Mouse (Mus musculus) neural tube, embryonic 15.5 days (tissue): ENCODE results near the gene Mpg. TPM values are rescaled to one million over a fixed set of nuclear protein-coding genes. Genes with fewer than 3 reads are reported as not detected.
A peak's percentile ranks its signal among the peaks of the same experiment; 100 is the strongest.

Source experiments
- ATAC-seq: fragments of 200-750 bp; cut with Nextera tagmentation; 2 replicates; pipeline ENCODE4 v1.8.0; 2017; ENCODE audit warnings: mild to moderate bottlenecking, moderate TSS enrichment, moderate library complexity; ENCODE audit not compliant: low FRiP score
- H3K27ac ChIP-seq: fragments of 300-500 bp; sonication (generic); replicated peaks from 2 replicates; pipeline ENCODE4 v1.5.1; 2015; ENCODE audit warnings: mild to moderate bottlenecking, inconsistent platforms
- H3K27me3 ChIP-seq: fragments of 300-500 bp; sonication (generic); replicated peaks from 2 replicates; pipeline ENCODE4 v1.6.1; 2015; ENCODE audit warnings: inconsistent platforms
- H3K36me3 ChIP-seq: fragments of 300-500 bp; sonication (generic); 2 replicates; pipeline ENCODE4 v1.6.1; 2015; ENCODE audit warnings: inconsistent platforms
- H3K4me1 ChIP-seq: fragments of 300-500 bp; sonication (generic); 2 replicates; pipeline ENCODE4 v1.6.1; 2015; ENCODE audit warnings: inconsistent platforms
- H3K4me2 ChIP-seq: fragments of 300-500 bp; sonication (generic); 2 replicates; pipeline ENCODE4 v1.6.1; 2015; ENCODE audit warnings: inconsistent platforms, mild to moderate bottlenecking, moderate library complexity
- H3K4me3 ChIP-seq: fragments of 300-500 bp; sonication (generic); replicated peaks from 2 replicates; pipeline ENCODE4 v1.5.1; 2015; ENCODE audit warnings: mild to moderate bottlenecking, inconsistent platforms
- H3K9ac ChIP-seq: fragments of 300-500 bp; sonication (generic); replicated peaks from 2 replicates; pipeline ENCODE4 v1.6.1; 2015; ENCODE audit warnings: mild to moderate bottlenecking, inconsistent platforms
- H3K9me3 ChIP-seq: fragments of 300-500 bp; sonication (generic); replicated peaks from 2 replicates; pipeline ENCODE4 v1.6.1; 2016; ENCODE audit warnings: inconsistent platforms
- WGBS: fragments of 180-500 bp; shearing (Covaris S2); methylation state at CpG from one replicate; pipeline ENCODE4 v1.1.7; 2015; ENCODE audit warnings: mixed read lengths; 5-methylcytosine and 5-hydroxymethylcytosine counted together
- polyA plus RNA-seq: library from polyadenylated mRNA; unstranded; fragments of >200 nt; fragmentation: Nextera tagmentation; extraction: Ambion mirVana; gene quantifications from 2 replicates; pipeline ENCODE4 v1.2.1, GENCODE M21; 2015

Mpg gene
- polyA plus RNA-seq, 1 experiment from 2014 or later = 37.8 TPM

DNA sequence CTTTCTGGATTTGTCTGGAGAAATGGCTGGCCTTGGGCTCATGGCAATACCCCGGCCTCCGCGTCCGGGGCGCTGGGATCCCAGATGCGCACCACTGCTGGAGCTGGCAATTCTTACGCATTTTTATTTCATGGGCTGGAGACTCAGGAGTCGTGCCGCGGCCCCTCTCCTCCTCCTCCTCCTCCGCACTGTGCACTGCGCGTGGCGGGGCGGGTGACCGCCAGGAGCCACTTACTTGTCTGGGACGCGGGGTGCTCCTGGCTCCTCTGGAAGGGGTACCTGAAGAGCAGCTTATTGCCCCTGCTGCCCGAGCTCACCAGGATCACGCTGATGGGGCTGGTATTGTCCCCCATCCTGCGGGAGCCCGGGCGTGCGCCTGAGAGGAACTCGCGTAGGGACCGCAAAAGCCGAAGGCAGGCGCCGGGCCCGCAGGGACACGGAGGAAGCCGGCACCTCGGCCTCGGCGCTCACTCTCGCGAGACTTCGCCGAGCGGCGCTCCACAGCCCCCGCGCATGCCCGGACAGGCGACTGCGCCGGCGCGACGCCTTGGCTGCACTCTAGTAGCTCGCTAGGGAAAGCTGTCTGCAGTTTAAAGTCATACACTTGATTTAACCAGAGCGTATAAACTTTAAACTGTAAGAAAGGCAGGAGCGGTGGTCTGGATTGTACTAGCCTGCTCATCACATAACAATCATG, 41.0 kb downstream of the Mpg start, which contains the start of gene Nprl3:
Gene Nprl3 (minus strand): TSS at position 520 of the 697 bp plus-strand sequence.
- Histone ChIP-seq H3K4me1 (peaks cover 17% of the 10 kb centered on the region), H3K9me3 (no peaks in the 10 kb centered on the region), H3K4me2 (peak within 1 kb of the TSS; percentile 62), H3K36me3 (0 out of 2 replicates have a peak, but pooled peaks cover 2% of the 10 kb centered on the region), H3K27ac (peak within 1 kb of the TSS; percentile 93), H3K27me3 (no peaks in the 10 kb centered on the region), H3K4me3 (peak within 1 kb of the TSS; percentile 75), H3K9ac (peak within 1 kb of the TSS; percentile 83)
- under 1% methylated on average over 54 of the region's 54 CpGs for whole genome bisulfite sequencing
- peak; percentile 99 for ATAC-seq

DNA sequence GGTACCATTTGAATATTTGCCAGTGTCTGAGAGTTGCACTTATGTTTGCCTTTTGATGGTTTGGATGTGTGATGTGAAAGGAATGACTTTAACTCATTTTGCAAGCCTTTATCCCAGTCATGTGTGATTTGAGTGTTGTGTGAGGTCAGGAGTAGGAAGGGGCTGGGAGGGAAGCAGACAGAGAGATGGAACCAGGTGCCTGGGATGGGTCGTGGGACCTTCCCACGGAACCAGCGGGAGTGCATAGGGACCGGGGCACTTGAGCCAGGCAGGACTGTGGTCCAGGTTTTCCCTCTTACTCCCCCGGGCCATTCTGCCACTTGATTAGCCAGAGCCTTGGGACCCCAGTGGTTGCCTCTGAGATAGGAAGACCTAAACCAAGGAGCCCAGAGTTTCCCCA, 41.7 kb downstream of the Mpg start:
- 21% methylated on average over 5 of the region's 5 CpGs for WGBS
- Histone ChIP-seq H3K4me3 (peak overlapping the region; percentile 75), H3K4me1 (peaks cover 17% of the 10 kb centered on the region), H3K36me3 (no peaks in the 10 kb centered on the region), H3K4me2 (peak overlapping the region; percentile 62), H3K9ac (peak overlapping the region; percentile 83), H3K27ac (peak overlapping the region; percentile 93), H3K9me3 (no peaks in the 10 kb centered on the region), H3K27me3 (no peaks in the 10 kb centered on the region)
- peak; percentile 49 for ATAC-seq

DNA sequence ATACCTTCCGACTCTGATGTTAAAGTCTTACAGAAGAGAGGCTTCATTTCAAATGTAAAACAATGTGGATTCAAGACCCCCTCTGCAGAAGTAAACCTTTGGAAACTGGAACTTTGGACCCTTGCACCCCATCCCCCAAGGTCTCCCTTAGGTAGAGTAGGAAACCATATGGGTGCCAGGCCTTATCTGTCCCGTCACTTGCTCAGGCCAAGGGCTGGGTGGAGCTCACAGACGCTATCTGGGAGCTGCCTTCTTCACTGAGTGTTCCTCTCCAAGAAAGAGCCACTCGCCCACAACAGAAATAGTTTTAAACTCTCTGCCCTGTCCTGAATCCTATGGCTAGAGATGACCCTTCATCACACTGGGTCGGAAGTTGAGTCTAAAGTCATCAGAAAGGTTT, 42.6 kb downstream of the Mpg start:
- H3K27me3 ChIP-seq = no peaks in the 10 kb centered on the region
- H3K36me3 ChIP-seq = no peaks in the 10 kb centered on the region
- H3K4me3 ChIP-seq = no peak overlapping the region
- H3K9ac ChIP-seq = no peak overlapping the region
- ATAC-seq = no peak
- peaks cover 17% of the 10 kb centered on the region for H3K4me1 ChIP-seq
- no peak overlapping the region for H3K4me2 ChIP-seq
- 85% methylated on average over 5 of the region's 5 CpGs for WGBS
- H3K27ac ChIP-seq = no peak overlapping the region
- no peaks in the 10 kb centered on the region for H3K9me3 ChIP-seq

DNA sequence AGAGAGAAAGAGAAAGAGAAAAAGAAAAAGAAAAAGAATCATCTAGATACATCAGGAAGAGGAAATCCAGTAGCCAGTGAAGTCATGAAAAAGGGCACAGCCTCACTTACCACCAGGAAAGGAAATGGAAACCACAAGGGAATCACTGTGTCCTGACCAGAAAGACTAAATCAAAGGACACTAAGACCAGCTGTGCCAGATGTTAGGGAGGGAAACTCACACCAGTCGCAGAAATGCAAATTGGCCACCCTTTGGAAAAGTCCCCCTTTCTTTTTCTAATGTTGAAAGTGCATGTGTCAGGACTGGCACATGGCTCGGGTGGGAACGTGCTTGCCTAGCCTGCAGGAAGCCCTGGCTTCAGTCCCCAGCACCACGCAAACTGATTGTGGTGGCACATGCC, 44.9 kb downstream of the Mpg start:
- 61% methylated on average over 4 of the region's 4 CpGs for WGBS
- no peak overlapping the region for H3K9ac ChIP-seq

DNA sequence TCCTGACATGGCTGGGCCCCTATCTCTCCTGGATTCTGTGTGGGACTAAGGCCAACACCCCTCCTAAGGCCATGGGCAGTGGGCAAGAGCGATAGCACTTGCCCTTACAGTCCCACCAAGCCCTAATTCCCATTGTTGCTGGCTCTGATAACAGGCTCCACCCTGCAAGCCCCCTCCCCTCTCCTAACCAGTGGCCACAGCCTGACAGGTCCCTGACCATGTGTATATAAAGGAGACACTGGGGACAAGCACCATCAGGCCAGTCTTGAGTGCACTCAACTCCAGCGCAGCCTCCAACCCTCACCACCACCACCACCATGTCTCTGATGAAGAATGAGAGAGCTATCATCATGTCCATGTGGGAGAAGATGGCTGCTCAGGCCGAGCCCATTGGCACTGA, 50.0 kb downstream of the Mpg start, which contains the start of gene Hba-x:
Gene Hba-x (plus strand): TSS at position 54 of the 400 bp plus-strand sequence.
- 81% methylated on average over 3 of the region's 3 CpGs for WGBS
- no peaks in the 10 kb centered on the region for H3K36me3 ChIP-seq
- no peaks in the 10 kb centered on the region for H3K4me1 ChIP-seq
- peaks cover 5% of the 10 kb centered on the region; the same call in 1 of the 2 replicates for H3K27me3 ChIP-seq
- no peak for ATAC-seq
- no peak within 1 kb of the TSS for H3K27ac ChIP-seq
- H3K9ac ChIP-seq = no peak within 1 kb of the TSS
- H3K9me3 ChIP-seq = no peaks in the 10 kb centered on the region
- H3K4me2 ChIP-seq = no peak within 1 kb of the TSS
- no peak within 1 kb of the TSS for H3K4me3 ChIP-seq

More for the DNA sequence above, 44.9 kb downstream of the Mpg start:
- no peaks in the 10 kb centered on the region for H3K9me3 ChIP-seq
- H3K27ac ChIP-seq = no peak overlapping the region
- H3K4me3 ChIP-seq = no peak overlapping the region
- peaks cover 13% of the 10 kb centered on the region for H3K4me1 ChIP-seq
- 0 out of 2 replicates have a peak, but pooled peaks cover under 1% of the 10 kb centered on the region for H3K27me3 ChIP-seq
- no peaks in the 10 kb centered on the region for H3K36me3 ChIP-seq
- no peak for ATAC-seq
- H3K4me2 ChIP-seq = no peak overlapping the region

DNA sequence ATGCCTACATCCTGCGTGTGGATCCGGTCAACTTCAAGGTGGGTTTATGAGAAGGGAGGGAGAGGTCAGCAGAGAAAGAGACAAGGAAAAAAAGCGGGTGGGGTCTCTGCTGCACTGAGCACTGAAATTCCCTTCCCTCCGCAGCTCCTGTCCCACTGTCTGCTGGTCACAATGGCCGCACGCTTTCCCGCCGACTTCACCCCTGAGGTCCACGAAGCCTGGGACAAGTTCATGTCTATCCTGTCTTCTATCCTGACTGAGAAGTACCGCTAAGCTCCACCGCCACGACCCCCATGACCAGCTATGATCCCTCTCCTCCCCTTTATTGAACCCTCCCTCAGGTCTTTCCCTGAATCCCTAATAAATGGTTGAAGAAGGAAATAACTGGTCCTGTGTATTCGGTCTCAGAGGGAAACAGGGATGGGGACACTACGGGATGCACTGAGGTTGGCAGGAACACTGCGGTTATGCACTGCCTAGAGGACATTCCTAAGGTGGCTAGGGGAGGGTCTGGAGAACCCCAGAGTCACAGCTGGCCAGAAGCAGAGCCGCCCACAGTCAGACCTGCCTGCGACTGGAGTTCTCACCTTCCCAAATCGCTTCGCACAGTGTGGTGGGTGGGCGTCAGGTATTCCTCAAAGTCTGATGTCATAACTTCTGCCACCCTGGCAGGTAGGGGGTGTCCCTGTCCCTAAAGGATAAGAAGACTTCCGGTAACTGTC, 51.6 kb downstream of the Mpg start:
- ATAC-seq = no peak
- H3K9ac ChIP-seq = no peak overlapping the region
- no peak overlapping the region for H3K4me3 ChIP-seq
- no peak overlapping the region for H3K27ac ChIP-seq
- H3K9me3 ChIP-seq = no peaks in the 10 kb centered on the region
- H3K4me1 ChIP-seq = no peaks in the 10 kb centered on the region
- 75% methylated on average over 21 of the region's 21 CpGs for WGBS
- H3K27me3 ChIP-seq = peaks cover 5% of the 10 kb centered on the region; the same call in 1 of the 2 replicates
- H3K36me3 ChIP-seq = no peaks in the 10 kb centered on the region
- no peak overlapping the region for H3K4me2 ChIP-seq

DNA sequence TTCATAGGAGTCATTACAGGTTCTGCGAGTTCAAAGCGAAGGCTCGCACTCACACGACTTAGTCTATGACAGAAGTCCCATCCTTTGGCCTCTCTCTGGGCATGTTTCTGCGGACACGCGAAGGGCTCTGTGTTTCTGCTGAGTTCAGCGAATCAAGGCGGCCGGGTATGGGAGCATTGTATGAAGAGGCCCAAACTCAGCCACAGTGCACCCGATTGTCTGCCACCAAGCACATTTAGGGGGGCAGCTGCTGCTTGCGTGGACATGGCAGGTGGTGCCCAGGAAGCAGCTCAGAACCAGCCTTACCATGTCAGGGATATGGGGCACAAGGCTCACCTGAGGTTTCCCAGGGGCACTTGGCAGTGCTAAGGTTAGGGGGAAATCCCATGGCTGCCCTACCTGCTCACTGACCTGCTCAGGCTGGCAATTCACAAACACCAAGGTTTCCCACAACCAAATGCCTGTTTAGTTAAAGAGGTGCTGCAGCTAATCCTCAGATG, 52.2 kb downstream of the Mpg start:
- no peaks in the 10 kb centered on the region for H3K9me3 ChIP-seq
- no peak overlapping the region for H3K9ac ChIP-seq
- H3K4me1 ChIP-seq = no peaks in the 10 kb centered on the region
- no peak overlapping the region for H3K4me2 ChIP-seq
- H3K36me3 ChIP-seq = no peaks in the 10 kb centered on the region
- H3K27me3 ChIP-seq = peaks cover 5% of the 10 kb centered on the region; the same call in 1 of the 2 replicates
- no peak overlapping the region for H3K4me3 ChIP-seq
- no peak overlapping the region for H3K27ac ChIP-seq
- no peak for ATAC-seq
- 85% methylated on average over 12 of the region's 12 CpGs for WGBS

DNA sequence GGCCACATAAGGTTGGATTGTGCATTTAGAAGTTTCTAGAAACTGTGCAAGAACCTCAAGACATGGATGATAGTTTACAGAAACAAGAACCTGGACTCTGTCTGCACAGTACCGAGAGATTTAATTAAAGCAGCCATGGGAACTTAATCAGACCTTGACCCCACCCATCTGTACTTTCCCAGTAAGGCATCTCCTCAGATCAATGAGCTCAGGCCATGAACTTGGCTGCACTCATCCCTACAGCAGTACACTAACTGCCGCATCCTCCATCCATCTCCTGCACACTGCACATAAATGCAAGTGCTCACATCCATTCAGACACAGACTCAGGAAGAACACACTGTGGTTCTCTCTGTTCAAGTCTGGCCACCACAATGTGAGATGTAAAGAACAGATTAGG, 54.3 kb downstream of the Mpg start:
- 80% methylated on average over 2 of the region's 2 CpGs for WGBS
- no peak overlapping the region for H3K4me2 ChIP-seq
- peaks cover 5% of the 10 kb centered on the region; the same call in 1 of the 2 replicates for H3K27me3 ChIP-seq
- H3K9me3 ChIP-seq = no peaks in the 10 kb centered on the region
- no peak overlapping the region for H3K9ac ChIP-seq
- H3K36me3 ChIP-seq = no peaks in the 10 kb centered on the region
- no peak overlapping the region for H3K27ac ChIP-seq
- no peaks in the 10 kb centered on the region for H3K4me1 ChIP-seq
- no peak overlapping the region for H3K4me3 ChIP-seq
- no peak for ATAC-seq

DNA sequence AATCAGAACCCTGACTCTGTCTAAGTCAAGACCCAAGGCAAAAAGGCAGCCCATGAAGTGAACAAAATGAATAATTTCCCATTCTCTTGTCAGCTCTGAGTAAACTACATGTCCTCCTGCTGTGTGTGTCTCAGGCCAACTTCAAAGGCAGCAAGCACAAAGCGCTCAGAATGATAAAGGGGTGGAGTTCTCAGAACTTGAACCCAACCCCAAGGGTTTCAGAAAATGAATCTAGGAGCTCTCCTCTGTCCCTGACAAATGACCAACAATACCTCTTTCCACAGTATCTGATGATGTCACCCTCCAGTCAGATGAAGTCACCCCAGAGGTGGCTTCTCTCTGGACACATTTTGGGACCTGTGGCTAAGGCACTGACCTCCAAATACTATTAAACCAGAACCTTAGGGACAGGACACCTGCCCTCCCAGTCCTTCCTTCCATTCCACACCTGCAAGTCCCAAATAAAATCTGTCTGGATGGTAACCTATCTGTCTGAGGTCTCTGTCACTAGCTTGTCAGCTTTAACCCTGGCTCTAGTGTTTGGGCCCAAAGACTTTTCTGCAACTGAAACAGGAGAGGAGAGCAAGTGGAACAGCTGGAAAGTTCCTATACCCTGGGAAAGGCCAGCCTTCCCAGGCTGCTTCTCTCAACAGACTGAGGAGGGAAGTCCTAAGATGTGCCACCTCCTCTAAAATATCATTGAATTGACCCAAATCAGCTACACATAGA, 55.3 kb downstream of the Mpg start:
- no peaks in the 10 kb centered on the region for H3K9me3 ChIP-seq
- no peaks in the 10 kb centered on the region for H3K36me3 ChIP-seq
- H3K4me1 ChIP-seq = no peaks in the 10 kb centered on the region
- H3K9ac ChIP-seq = no peak overlapping the region
- no peak for ATAC-seq
- no peak overlapping the region for H3K27ac ChIP-seq
- no peak overlapping the region for H3K4me3 ChIP-seq
- H3K4me2 ChIP-seq = no peak overlapping the region
- H3K27me3 ChIP-seq = peaks cover 1% of the 10 kb centered on the region; the same call in 1 of the 2 replicates
- 74% methylated on average over 1 of the region's 1 CpGs for WGBS
